Mouse (Mus musculus): ENCODE data around the gene Ryr1. TPM values are rescaled to one million over a fixed set of nuclear protein-coding genes. Genes with fewer than 3 reads are reported as not detected.

The Ryr1 gene
- polyA plus RNA-seq, 1 experiment from 2014 or later = 0.31 TPM

GRCm38 (mm10) chr7:29007224-29008101 lies 117.5 kb downstream of the Ryr1 start:
- Histone ChIP-seq H3K9ac (no peak overlapping the region), H3K4me3 (no peak overlapping the region), H3K4me2 (no peak overlapping the region), H3K36me3 (no peaks in the 10 kb centered on the region), H3K4me1 (no peaks in the 10 kb centered on the region), H3K27me3 (replicated peaks) (peaks cover 10% of the 10 kb centered on the region; the same call in 1 of the 2 replicates), H3K27ac (replicated peaks) (no peak overlapping the region), H3K9me3 (no peaks in the 10 kb centered on the region)
- WGBS = 66% methylated on average over 9 of the region's 9 CpGs
- ATAC-seq (ENCODE audit: extremely low read depth, insufficient number of reproducible peaks, low FRiP score, low TSS enrichment) = no peak

- peak overlapping the region; percentile 80 for H3K9ac ChIP-seq
- no peaks in the 10 kb centered on the region for H3K36me3 ChIP-seq
- H3K4me1 ChIP-seq = peaks cover 11% of the 10 kb centered on the region
- peak; percentile 53 for ATAC-seq (ENCODE audit: extremely low read depth, insufficient number of reproducible peaks, low FRiP score, low TSS enrichment)
- H3K27ac ChIP-seq (replicated peaks) = 0 out of 2 replicates have a peak overlapping the region, but pooled peaks have one; percentile 17
- WGBS = 6% methylated on average over 43 of the region's 43 CpGs
- H3K4me2 ChIP-seq = peak overlapping the region; percentile 87
- peak overlapping the region; percentile 57 for H3K4me3 ChIP-seq
- no peaks in the 10 kb centered on the region for H3K9me3 ChIP-seq
- H3K27me3 ChIP-seq (replicated peaks) = peaks cover 32% of the 10 kb centered on the region
Measured at GRCm38 (mm10) chr7:29000651-29001605, 124.1 kb downstream of the Ryr1 start.

- H3K27ac ChIP-seq (replicated peaks) = no peak overlapping the region
- H3K36me3 ChIP-seq = no peaks in the 10 kb centered on the region
- no peak for ATAC-seq (ENCODE audit: extremely low read depth, insufficient number of reproducible peaks, low FRiP score, low TSS enrichment)
- WGBS = 69% methylated on average over 3 of the region's 3 CpGs
- no peak overlapping the region for H3K9ac ChIP-seq
- no peak overlapping the region for H3K4me3 ChIP-seq
- H3K27me3 ChIP-seq (replicated peaks) = no peaks in the 10 kb centered on the region
- no peak overlapping the region for H3K4me2 ChIP-seq
- H3K9me3 ChIP-seq = no peaks in the 10 kb centered on the region
- H3K4me1 ChIP-seq = no peaks in the 10 kb centered on the region
Measured at GRCm38 (mm10) chr7:28993402-28993801, 131.6 kb downstream of the Ryr1 start.

GRCm38 (mm10) chr7:28992997-28993396 lies 132.0 kb downstream of the Ryr1 start:
- WGBS = 77% methylated on average over 3 of the region's 3 CpGs
- Histone ChIP-seq H3K27me3 (replicated peaks) (no peaks in the 10 kb centered on the region), H3K4me1 (no peaks in the 10 kb centered on the region), H3K36me3 (no peaks in the 10 kb centered on the region), H3K4me2 (no peak overlapping the region), H3K4me3 (no peak overlapping the region), H3K9me3 (no peaks in the 10 kb centered on the region), H3K27ac (replicated peaks) (no peak overlapping the region), H3K9ac (no peak overlapping the region)
- no peak for ATAC-seq (ENCODE audit: extremely low read depth, insufficient number of reproducible peaks, low FRiP score, low TSS enrichment)

- no peaks in the 10 kb centered on the region for H3K4me1 ChIP-seq
- H3K36me3 ChIP-seq = no peaks in the 10 kb centered on the region
- H3K4me3 ChIP-seq = no peak overlapping the region
- no peak overlapping the region for H3K4me2 ChIP-seq
- H3K27me3 ChIP-seq (replicated peaks) = no peaks in the 10 kb centered on the region
- ATAC-seq (ENCODE audit: extremely low read depth, insufficient number of reproducible peaks, low FRiP score, low TSS enrichment) = no peak
- H3K9ac ChIP-seq = no peak overlapping the region
- no peak overlapping the region for H3K27ac ChIP-seq (replicated peaks)
- no peaks in the 10 kb centered on the region for H3K9me3 ChIP-seq
- WGBS = 63% methylated on average over 5 of the region's 5 CpGs
Measured at GRCm38 (mm10) chr7:28991616-28992015, 133.4 kb downstream of the Ryr1 start.

GRCm38 (mm10) chr7:28990766-28991273 lies 134.2 kb downstream of the Ryr1 start:
- no peak overlapping the region for H3K9ac ChIP-seq
- no peak overlapping the region for H3K4me2 ChIP-seq
- no peak overlapping the region for H3K4me3 ChIP-seq
- 35% methylated on average over 13 of the region's 14 CpGs for WGBS
- no peak overlapping the region for H3K27ac ChIP-seq (replicated peaks)
- no peaks in the 10 kb centered on the region for H3K27me3 ChIP-seq (replicated peaks)
- no peak for ATAC-seq (ENCODE audit: extremely low read depth, insufficient number of reproducible peaks, low FRiP score, low TSS enrichment)
- no peaks in the 10 kb centered on the region for H3K36me3 ChIP-seq
- no peaks in the 10 kb centered on the region for H3K9me3 ChIP-seq
- H3K4me1 ChIP-seq = no peaks in the 10 kb centered on the region

GRCm38 (mm10) chr7:28985207-28985606 lies 139.8 kb downstream of the Ryr1 start:
- Histone ChIP-seq H3K36me3 (peaks cover 2% of the 10 kb centered on the region), H3K4me3 (no peak overlapping the region), H3K4me2 (no peak overlapping the region), H3K4me1 (peaks cover 24% of the 10 kb centered on the region), H3K27me3 (replicated peaks) (no peaks in the 10 kb centered on the region), H3K9me3 (no peaks in the 10 kb centered on the region), H3K9ac (no peak overlapping the region), H3K27ac (replicated peaks) (no peak overlapping the region)
- WGBS = 64% methylated on average over 7 of the region's 7 CpGs
- ATAC-seq (ENCODE audit: extremely low read depth, insufficient number of reproducible peaks, low FRiP score, low TSS enrichment) = no peak

GRCm38 (mm10) chr7:28984452-28984851 lies 140.5 kb downstream of the Ryr1 start:
- Histone ChIP-seq H3K27ac (replicated peaks) (no peak overlapping the region), H3K9me3 (no peaks in the 10 kb centered on the region), H3K27me3 (replicated peaks) (no peaks in the 10 kb centered on the region), H3K4me3 (no peak overlapping the region), H3K4me1 (peaks cover 24% of the 10 kb centered on the region), H3K4me2 (no peak overlapping the region), H3K9ac (no peak overlapping the region), H3K36me3 (peaks cover 9% of the 10 kb centered on the region)
- no peak for ATAC-seq (ENCODE audit: extremely low read depth, insufficient number of reproducible peaks, low FRiP score, low TSS enrichment)
- 100% methylated on average over 1 of the region's 1 CpGs for WGBS

- Histone ChIP-seq H3K9ac (no peak overlapping the region), H3K36me3 (peaks cover 15% of the 10 kb centered on the region), H3K27ac (replicated peaks) (no peak overlapping the region), H3K4me2 (no peak overlapping the region), H3K4me1 (peaks cover 24% of the 10 kb centered on the region), H3K9me3 (no peaks in the 10 kb centered on the region), H3K4me3 (no peak overlapping the region), H3K27me3 (replicated peaks) (no peaks in the 10 kb centered on the region)
- 53% methylated on average over 4 of the region's 4 CpGs for WGBS
- no peak for ATAC-seq (ENCODE audit: extremely low read depth, insufficient number of reproducible peaks, low FRiP score, low TSS enrichment)
Measured at GRCm38 (mm10) chr7:28983849-28984248, 141.1 kb downstream of the Ryr1 start.

GRCm38 (mm10) chr7:28983141-28983564 lies 141.8 kb downstream of the Ryr1 start:
- H3K9me3 ChIP-seq = no peaks in the 10 kb centered on the region
- ATAC-seq (ENCODE audit: extremely low read depth, insufficient number of reproducible peaks, low FRiP score, low TSS enrichment) = no peak
- H3K27me3 ChIP-seq (replicated peaks) = no peaks in the 10 kb centered on the region
- WGBS = 58% methylated on average over 11 of the region's 11 CpGs
- peak overlapping the region; percentile 90 for H3K4me2 ChIP-seq
- H3K4me3 ChIP-seq = peak overlapping the region; percentile 83
- H3K4me1 ChIP-seq = peaks cover 24% of the 10 kb centered on the region
- H3K27ac ChIP-seq (replicated peaks) = peak overlapping the region; percentile 91
- peak overlapping the region; percentile 85 for H3K9ac ChIP-seq
- peaks cover 22% of the 10 kb centered on the region for H3K36me3 ChIP-seq
